Mouse (Mus musculus) layer of hippocampus, adult 6 months (tissue): ENCODE results near the gene Syt7. TPM values are rescaled to one million over a fixed set of nuclear protein-coding genes. Genes with fewer than 3 reads are reported as not detected.

Source experiments
- long read RNA-seq, 2 experiments: library from polyadenylated mRNA; unstranded; transcript quantifications; one replicate each; pipeline ENCODE4 v2.0.0; 2019 to 2020
- polyA plus RNA-seq: library from polyadenylated mRNA; unstranded; fragments of <200 nt; fragmentation: Nextera tagmentation; gene quantifications from 2 replicates; pipeline ENCODE4 v1.2.3, GENCODE M21; 2021

Syt7 gene
- 7.3 and 8.5 TPM in 2 replicates for polyA plus RNA-seq
- long read RNA-seq, experiment 1, partial matches to known transcripts, result 0 of 16 reads
- long read RNA-seq, experiment 1, other reads (novel, unspliced or antisense), result 16 of 16 reads
- long read RNA-seq, experiment 2, partial matches to known transcripts, result 1 of 40 reads
- long read RNA-seq, experiment 2, other reads (novel, unspliced or antisense), result 39 of 40 reads

DNA sequence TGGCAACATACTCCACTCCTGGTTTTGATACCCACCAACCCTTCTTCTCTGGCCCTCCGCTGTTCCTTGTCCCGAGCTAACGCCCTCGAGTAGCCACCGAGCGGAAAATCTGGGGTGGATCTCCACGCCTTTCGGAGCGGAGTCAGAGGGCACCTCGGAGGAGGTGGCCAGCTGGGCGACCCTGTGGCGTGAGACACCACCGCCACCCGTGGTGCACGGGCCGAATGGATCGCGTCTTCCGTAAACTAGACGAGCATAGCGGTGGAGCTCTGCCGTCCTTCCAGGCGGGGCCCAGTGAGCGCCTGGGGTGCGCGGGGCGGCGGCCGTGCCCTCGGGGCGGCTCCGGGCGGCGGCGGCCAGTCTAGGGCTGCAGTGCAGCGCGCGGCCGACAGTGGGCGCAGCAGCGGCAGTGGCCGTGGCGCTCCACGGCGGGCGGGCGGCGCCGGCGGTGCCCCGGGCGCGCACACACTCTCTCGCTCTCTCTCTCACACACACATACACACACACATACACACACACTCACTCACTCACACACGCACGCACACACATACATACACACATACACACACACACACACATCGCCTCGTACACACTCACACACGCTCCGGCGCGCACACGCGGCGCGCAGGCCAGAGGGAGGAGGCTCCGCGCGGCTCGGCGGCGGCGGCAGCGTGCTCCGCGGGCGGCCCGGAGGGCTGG lies at the start of gene Syt7:
Gene Syt7, plus strand, starts transcription at position 476 of the 699 bp plus-strand sequence.

DNA sequence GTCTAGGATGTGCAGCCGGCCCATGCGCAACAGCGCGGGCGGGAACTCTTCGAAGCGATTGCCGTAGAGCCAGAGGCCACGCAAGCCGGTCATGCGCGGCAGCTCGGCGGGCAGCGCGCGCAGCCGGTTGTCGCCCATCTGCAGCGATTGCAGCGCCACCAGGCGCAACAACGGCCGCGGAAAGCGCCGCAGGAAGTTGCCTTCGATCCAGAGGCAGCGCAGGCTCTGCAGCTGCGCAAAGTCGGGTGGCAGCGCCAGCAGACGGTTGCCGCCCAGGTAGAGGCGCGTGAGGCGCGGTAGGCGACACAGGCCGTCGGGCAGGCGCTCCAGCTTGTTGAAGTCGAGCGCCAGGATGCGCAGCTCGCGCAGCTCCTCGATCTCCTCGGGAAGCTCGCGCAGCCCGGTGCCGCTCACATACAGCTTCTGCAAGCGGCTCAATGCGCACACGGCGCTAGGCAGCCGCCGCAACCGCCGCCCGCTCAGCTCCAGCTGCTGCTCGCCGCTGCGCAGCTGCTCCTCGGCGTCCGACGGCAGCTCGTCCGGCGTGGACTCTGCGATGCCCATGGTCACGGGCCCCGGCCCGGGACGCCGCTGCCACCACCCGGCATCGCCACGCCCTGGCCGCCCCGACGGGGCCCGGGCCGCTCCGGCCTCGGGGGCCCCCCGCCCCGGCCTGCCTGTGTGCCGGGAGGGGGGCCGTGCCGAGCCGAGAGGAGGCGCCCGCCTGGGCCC lies 68.0 kb downstream of the Syt7 start, which contains the start of gene Lrrc10b:
Gene Lrrc10b, minus strand, starts transcription at position 722 of the 732 bp plus-strand sequence.

DNA sequence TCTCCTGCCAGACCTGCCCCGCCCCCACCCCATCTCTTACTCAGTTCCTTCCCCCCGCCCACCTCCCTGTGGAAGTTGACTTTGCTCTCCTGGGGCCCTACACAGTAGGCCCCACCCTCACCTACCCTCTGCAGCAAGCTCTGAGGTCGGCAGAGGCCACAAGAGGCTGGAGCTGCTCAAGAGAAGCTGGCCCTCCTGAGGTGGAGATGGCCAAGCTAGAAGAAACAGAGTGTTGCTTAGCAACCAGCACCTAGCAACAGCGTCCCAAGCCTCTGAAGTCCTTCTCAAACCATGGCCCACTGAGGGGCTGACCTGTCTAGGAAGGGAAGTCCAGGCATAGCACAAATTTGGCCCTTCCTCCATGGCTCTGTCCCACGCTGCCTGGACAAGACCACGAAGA lies 93.8 kb downstream of the Syt7 start, which contains the start of gene Ppp1r32:
Gene Ppp1r32, minus strand, starts transcription at position 226 of the 400 bp plus-strand sequence.

Other genes with a start within 250 kb of the Syt7 start
- gene Fads1, start 206.2 kb upstream of the Syt7 start, polyA plus RNA-seq, result 172 and 267 TPM in 2 replicates
- 396 and 409 TPM in 2 replicates for gene Tmem258, start 185.1 kb upstream of the Syt7 start, polyA plus RNA-seq
- gene Fen1, start 184.9 kb upstream of the Syt7 start, polyA plus RNA-seq, result 16.9 and 19.4 TPM in 2 replicates
- gene Myrf, start 148.3 kb upstream of the Syt7 start, polyA plus RNA-seq, result 2.9 and 3.1 TPM in 2 replicates
- 49.2 and 62.6 TPM in 2 replicates for gene Dagla, start 84.2 kb upstream of the Syt7 start, polyA plus RNA-seq
- gene Lrrc10b, start 68.4 kb downstream of the Syt7 start, polyA plus RNA-seq, result 5.6 and 6.1 TPM in 2 replicates
- 3.2 and 4.0 TPM in 2 replicates for gene Ppp1r32, start 93.8 kb downstream of the Syt7 start, polyA plus RNA-seq
- 8.6 and 8.8 TPM in 2 replicates for gene Cpsf7, start 136.2 kb downstream of the Syt7 start, polyA plus RNA-seq
- 66.4 and 68.1 TPM in 2 replicates for gene Sdhaf2, start 137.1 kb downstream of the Syt7 start, polyA plus RNA-seq
- 16.1 and 17.2 TPM in 2 replicates for gene Tmem216, start 167.1 kb downstream of the Syt7 start, polyA plus RNA-seq
- gene Cyb561a3, start 188.1 kb downstream of the Syt7 start, polyA plus RNA-seq, result 26.1 and 26.4 TPM in 2 replicates
- 14.6 and 16.6 TPM in 2 replicates for gene Tmem138, start 188.3 kb downstream of the Syt7 start, polyA plus RNA-seq
- 60.8 and 69.5 TPM in 2 replicates for gene Ddb1, start 216.2 kb downstream of the Syt7 start, polyA plus RNA-seq
- 2.3 and 2.7 TPM in 2 replicates for gene Tkfc, start 216.6 kb downstream of the Syt7 start, polyA plus RNA-seq
- gene Vwce, start 245.1 kb downstream of the Syt7 start, polyA plus RNA-seq, result 0.13 and 0.14 TPM in 2 replicates